Mouse (Mus musculus): ENCODE measurements around the gene Fam53b.

DNA sequence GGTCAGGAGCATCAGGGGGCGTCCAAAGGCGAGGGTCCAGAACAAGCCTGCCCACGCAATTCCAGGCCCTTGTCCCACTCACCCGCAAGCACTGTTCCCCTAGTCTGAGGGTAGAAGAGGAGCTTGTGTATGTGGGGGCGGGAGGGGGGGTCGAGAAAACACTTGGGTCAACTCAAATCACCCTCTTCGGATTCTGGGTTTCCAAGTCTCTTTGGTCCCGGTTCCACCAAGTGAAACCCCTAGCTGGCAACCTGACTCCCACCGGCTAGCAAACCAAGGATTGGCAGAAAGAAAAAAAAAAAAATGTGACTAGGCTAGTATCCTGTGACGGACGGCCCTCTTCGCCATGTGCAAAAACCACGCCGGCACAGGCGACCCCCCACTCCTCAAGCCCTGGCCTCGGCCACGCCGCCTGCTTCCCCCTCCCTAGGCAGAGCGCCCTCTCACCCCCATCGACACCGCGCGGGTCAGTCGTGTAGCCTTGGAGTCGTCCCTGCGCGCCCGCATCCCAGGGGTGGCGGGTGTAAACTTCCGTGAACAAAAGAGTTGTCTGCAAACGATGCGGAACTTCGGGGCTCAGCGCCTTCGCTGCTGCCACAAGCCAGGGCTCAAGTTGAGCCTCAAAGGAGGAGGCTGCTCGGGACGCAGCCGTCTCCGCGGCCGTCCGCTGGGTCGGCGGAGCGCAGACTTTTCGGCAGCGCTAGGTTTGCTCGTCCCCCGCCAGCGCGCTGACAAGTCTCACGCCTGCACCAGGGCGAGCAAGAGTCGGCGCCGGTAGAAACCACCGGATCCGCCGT is 869 bp downstream of the Fam53b start:
- no peak for TF ChIP-seq FLI1 (IDR thresholded peaks at IDR 0.05; ENCODE audit: low read length)
- no peak for TF ChIP-seq GATA1 (IDR thresholded peaks at IDR 0.05; ENCODE audit: borderline replicate concordance, low read length)

Measured in megakaryocyte, embryonic 14.5 days (primary cell).